Mouse (Mus musculus): Measurements from ENCODE around the gene 1500009C09Rik. TPM values are rescaled to one million over a fixed set of nuclear protein-coding genes. Genes with fewer than 3 reads are reported as not detected.

1500009C09Rik gene
- polyA plus RNA-seq, 1 experiment from 2014 or later = 13.3 TPM

GRCm38 (mm10) chr15:82209295-82210050, 42.7 kb upstream of the 1500009C09Rik start:
- Histone ChIP-seq H3K9me3 (ENCODE audit: control insufficient read depth, low read length) (no peaks in the 10 kb centered on the region), H3K36me3 (ENCODE audit: control insufficient read depth, insufficient read depth, low read length) (peaks cover 7% of the 10 kb centered on the region), H3K4me3 (ENCODE audit: low read depth, low read length) (no peak overlapping the region), H3K4me1 (ENCODE audit: control insufficient read depth, insufficient read depth, low read length) (peaks cover 29% of the 10 kb centered on the region), H3K9ac (replicated peaks; ENCODE audit: low read depth, low read length) (no peak overlapping the region), H3K27ac (ENCODE audit: low read depth, low read length) (no peak overlapping the region), H3K4me2 (ENCODE audit: low read depth, low read length) (no peak overlapping the region), H3K27me3 (ENCODE audit: control insufficient read depth, insufficient read depth, low read length) (peaks cover 68% of the 10 kb centered on the region)
- WGBS = 78% methylated on average over 13 of the region's 13 CpGs
- no peak for ATAC-seq (ENCODE audit: low read depth)

- peaks cover 2% of the 10 kb centered on the region for H3K36me3 ChIP-seq (ENCODE audit: control insufficient read depth, insufficient read depth, low read length)
- H3K27me3 ChIP-seq (ENCODE audit: control insufficient read depth, insufficient read depth, low read length) = peaks cover 74% of the 10 kb centered on the region
- H3K4me3 ChIP-seq (ENCODE audit: low read depth, low read length) = no peak overlapping the region
- 42% methylated on average over 1 of the region's 1 CpGs for WGBS
- H3K27ac ChIP-seq (ENCODE audit: low read depth, low read length) = no peak overlapping the region
- H3K9me3 ChIP-seq (ENCODE audit: control insufficient read depth, low read length) = no peaks in the 10 kb centered on the region
- peaks cover 29% of the 10 kb centered on the region for H3K4me1 ChIP-seq (ENCODE audit: control insufficient read depth, insufficient read depth, low read length)
- no peak for ATAC-seq (ENCODE audit: low read depth)
- no peak overlapping the region for H3K9ac ChIP-seq (replicated peaks; ENCODE audit: low read depth, low read length)
- no peak overlapping the region for H3K4me2 ChIP-seq (ENCODE audit: low read depth, low read length)
These were observed 41.4 kb upstream of the 1500009C09Rik start for GRCm38 (mm10) chr15:82210801-82211200.

- 4% methylated on average over 10 of the region's 11 CpGs for WGBS
- Histone ChIP-seq H3K36me3 (ENCODE audit: control insufficient read depth, insufficient read depth, low read length) (no peaks in the 10 kb centered on the region; the same call in 1 of the 2 replicates), H3K4me3 (ENCODE audit: low read depth, low read length) (peak overlapping the region; percentile 39; the same call in 1 of the 2 replicates), H3K4me2 (ENCODE audit: low read depth, low read length) (peak overlapping the region; percentile 56; the same call in 1 of the 2 replicates), H3K9me3 (ENCODE audit: control insufficient read depth, low read length) (no peaks in the 10 kb centered on the region), H3K9ac (replicated peaks; ENCODE audit: low read depth, low read length) (no peak overlapping the region), H3K27ac (ENCODE audit: low read depth, low read length) (no peak overlapping the region), H3K4me1 (ENCODE audit: control insufficient read depth, insufficient read depth, low read length) (peaks cover 24% of the 10 kb centered on the region), H3K27me3 (ENCODE audit: control insufficient read depth, insufficient read depth, low read length) (peaks cover 69% of the 10 kb centered on the region)
- ATAC-seq (ENCODE audit: low read depth) = no peak
These were observed 40.9 kb upstream of the 1500009C09Rik start for GRCm38 (mm10) chr15:82211281-82211680.

GRCm38 (mm10) chr15:82211911-82212751, 40.1 kb upstream of the 1500009C09Rik start:
- peak overlapping the region; percentile 39 for H3K4me3 ChIP-seq (ENCODE audit: low read depth, low read length)
- H3K9me3 ChIP-seq (ENCODE audit: control insufficient read depth, low read length) = no peaks in the 10 kb centered on the region
- H3K27ac ChIP-seq (ENCODE audit: low read depth, low read length) = no peak overlapping the region; the same call in 1 of the 2 replicates
- H3K4me1 ChIP-seq (ENCODE audit: control insufficient read depth, insufficient read depth, low read length) = peaks cover 20% of the 10 kb centered on the region
- peak overlapping the region; percentile 42 for H3K9ac ChIP-seq (replicated peaks; ENCODE audit: low read depth, low read length)
- no peaks in the 10 kb centered on the region for H3K36me3 ChIP-seq (ENCODE audit: control insufficient read depth, insufficient read depth, low read length)
- under 1% methylated on average over 82 of the region's 112 CpGs for WGBS
- peak; percentile 39; the same call in 1 of the 2 replicates for ATAC-seq (ENCODE audit: low read depth)
- peak overlapping the region; percentile 56 for H3K4me2 ChIP-seq (ENCODE audit: low read depth, low read length)
- peaks cover 61% of the 10 kb centered on the region for H3K27me3 ChIP-seq (ENCODE audit: control insufficient read depth, insufficient read depth, low read length)

GRCm38 (mm10) chr15:82212752-82213063, 39.5 kb upstream of the 1500009C09Rik start, which contains the start of gene Shisa8:
TSS of gene Shisa8 (minus strand) at chr15:82212815.
- WGBS = 0% methylated on average over 11 of the region's 34 CpGs
- H3K36me3 ChIP-seq (ENCODE audit: control insufficient read depth, insufficient read depth, low read length) = no peaks in the 10 kb centered on the region
- no peak within 1 kb of the TSS; the same call in 1 of the 2 replicates for H3K27ac ChIP-seq (ENCODE audit: low read depth, low read length)
- H3K4me2 ChIP-seq (ENCODE audit: low read depth, low read length) = peak within 1 kb of the TSS; percentile 56
- H3K4me3 ChIP-seq (ENCODE audit: low read depth, low read length) = peak within 1 kb of the TSS; percentile 39
- H3K4me1 ChIP-seq (ENCODE audit: control insufficient read depth, insufficient read depth, low read length) = peaks cover 17% of the 10 kb centered on the region
- H3K27me3 ChIP-seq (ENCODE audit: control insufficient read depth, insufficient read depth, low read length) = peaks cover 59% of the 10 kb centered on the region
- ATAC-seq (ENCODE audit: low read depth) = 0 out of 2 replicates have a peak, but pooled peaks have one; percentile 16
- H3K9me3 ChIP-seq (ENCODE audit: control insufficient read depth, low read length) = no peaks in the 10 kb centered on the region
- H3K9ac ChIP-seq (replicated peaks; ENCODE audit: low read depth, low read length) = peak within 1 kb of the TSS; percentile 42

GRCm38 (mm10) chr15:82213222-82213621, 39.0 kb upstream of the 1500009C09Rik start:
- H3K9me3 ChIP-seq (ENCODE audit: control insufficient read depth, low read length) = no peaks in the 10 kb centered on the region
- 8% methylated on average over 4 of the region's 4 CpGs for WGBS
- H3K27ac ChIP-seq (ENCODE audit: low read depth, low read length) = no peak overlapping the region
- H3K4me3 ChIP-seq (ENCODE audit: low read depth, low read length) = no peak overlapping the region
- no peak for ATAC-seq (ENCODE audit: low read depth)
- H3K4me2 ChIP-seq (ENCODE audit: low read depth, low read length) = no peak overlapping the region
- H3K4me1 ChIP-seq (ENCODE audit: control insufficient read depth, insufficient read depth, low read length) = peaks cover 17% of the 10 kb centered on the region
- H3K36me3 ChIP-seq (ENCODE audit: control insufficient read depth, insufficient read depth, low read length) = no peaks in the 10 kb centered on the region
- peaks cover 57% of the 10 kb centered on the region for H3K27me3 ChIP-seq (ENCODE audit: control insufficient read depth, insufficient read depth, low read length)
- H3K9ac ChIP-seq (replicated peaks; ENCODE audit: low read depth, low read length) = no peak overlapping the region

- H3K27ac ChIP-seq (ENCODE audit: low read depth, low read length) = no peak overlapping the region
- peaks cover 39% of the 10 kb centered on the region for H3K27me3 ChIP-seq (ENCODE audit: control insufficient read depth, insufficient read depth, low read length)
- peaks cover 17% of the 10 kb centered on the region for H3K4me1 ChIP-seq (ENCODE audit: control insufficient read depth, insufficient read depth, low read length)
- no peak for ATAC-seq (ENCODE audit: low read depth)
- H3K9me3 ChIP-seq (ENCODE audit: control insufficient read depth, low read length) = no peaks in the 10 kb centered on the region
- no peak overlapping the region for H3K4me3 ChIP-seq (ENCODE audit: low read depth, low read length)
- H3K9ac ChIP-seq (replicated peaks; ENCODE audit: low read depth, low read length) = no peak overlapping the region
- H3K36me3 ChIP-seq (ENCODE audit: control insufficient read depth, insufficient read depth, low read length) = no peaks in the 10 kb centered on the region
- WGBS = 42% methylated on average over 11 of the region's 11 CpGs
- no peak overlapping the region for H3K4me2 ChIP-seq (ENCODE audit: low read depth, low read length)
These were observed 36.7 kb upstream of the 1500009C09Rik start for GRCm38 (mm10) chr15:82215332-82216046.

- peaks cover 33% of the 10 kb centered on the region for H3K27me3 ChIP-seq (ENCODE audit: control insufficient read depth, insufficient read depth, low read length)
- peaks cover 17% of the 10 kb centered on the region for H3K4me1 ChIP-seq (ENCODE audit: control insufficient read depth, insufficient read depth, low read length)
- no peak overlapping the region for H3K27ac ChIP-seq (ENCODE audit: low read depth, low read length)
- 45% methylated on average over 20 of the region's 20 CpGs for WGBS
- no peaks in the 10 kb centered on the region for H3K36me3 ChIP-seq (ENCODE audit: control insufficient read depth, insufficient read depth, low read length)
- no peak for ATAC-seq (ENCODE audit: low read depth)
- no peak overlapping the region for H3K9ac ChIP-seq (replicated peaks; ENCODE audit: low read depth, low read length)
- H3K9me3 ChIP-seq (ENCODE audit: control insufficient read depth, low read length) = no peaks in the 10 kb centered on the region
- no peak overlapping the region for H3K4me2 ChIP-seq (ENCODE audit: low read depth, low read length)
- H3K4me3 ChIP-seq (ENCODE audit: low read depth, low read length) = no peak overlapping the region
These were observed 35.9 kb upstream of the 1500009C09Rik start for GRCm38 (mm10) chr15:82216142-82216827.
